Mouse (Mus musculus) ES-Bruce4 (cell line): ENCODE results near the gene Calcoco2. TPM values are rescaled to one million over a fixed set of nuclear protein-coding genes. Genes with fewer than 3 reads are reported as not detected.

Experiments
- H3K27ac ChIP-seq: 2 replicates; pipeline ENCODE4 v1.5.1; 2012; ENCODE audit warnings: low read length, inconsistent platforms; ENCODE audit not compliant: insufficient read depth
- H3K27me3 ChIP-seq: 2 replicates; pipeline ENCODE4 v1.6.1; 2012; ENCODE audit warnings: mild to moderate bottlenecking, low read length, inconsistent platforms; ENCODE audit not compliant: control insufficient read depth, poor library complexity, insufficient read depth, severe bottlenecking
- H3K36me3 ChIP-seq: 2 replicates; pipeline ENCODE4 v1.6.1; 2012; ENCODE audit warnings: inconsistent platforms, mild to moderate bottlenecking, low read length, moderate library complexity; ENCODE audit not compliant: control insufficient read depth, poor library complexity, insufficient read depth, severe bottlenecking
- H3K4me1 ChIP-seq: one replicate; pipeline ENCODE4 v1.8.1; 2011; ENCODE audit warnings: low read length; ENCODE audit not compliant: control insufficient read depth, insufficient read depth
- H3K4me3 ChIP-seq: 2 replicates; pipeline ENCODE4 v1.5.1; 2011; ENCODE audit warnings: low read depth, mild to moderate bottlenecking, low read length
- H3K9ac ChIP-seq: 2 replicates; pipeline ENCODE4 v1.6.1; 2012; ENCODE audit warnings: low read depth, mild to moderate bottlenecking, inconsistent platforms; ENCODE audit not compliant: poor library complexity, severe bottlenecking
- H3K9me3 ChIP-seq: replicated peaks from 2 replicates; pipeline ENCODE4 v1.6.1; 2012; ENCODE audit warnings: mild to moderate bottlenecking, low read length, inconsistent platforms; ENCODE audit not compliant: control insufficient read depth, poor library complexity, insufficient read depth, severe bottlenecking
- EP300 ChIP-seq: IDR thresholded peaks from 2 replicates; pipeline ENCODE4 v1.6.1; 2011; ENCODE audit warnings: low read depth, low read length; ENCODE audit not compliant: insufficient read depth
- POLR2A ChIP-seq: IDR thresholded peaks from one replicate; pipeline ENCODE4 v1.8.1; 2011; ENCODE audit warnings: low read length; ENCODE audit not compliant: insufficient read depth
- polyA plus RNA-seq: library from polyadenylated mRNA; stranded (reverse); fragments of >200 nt; gene quantifications from 2 replicates; pipeline ENCODE4 v1.2.4, GENCODE M21; 2011; ENCODE audit warnings: low read depth; ENCODE audit not compliant: missing spikeins, insufficient read depth, insufficient read length

Calcoco2 gene
- polyA plus RNA-seq, 1 experiment, result 18.0 TPM

DNA sequence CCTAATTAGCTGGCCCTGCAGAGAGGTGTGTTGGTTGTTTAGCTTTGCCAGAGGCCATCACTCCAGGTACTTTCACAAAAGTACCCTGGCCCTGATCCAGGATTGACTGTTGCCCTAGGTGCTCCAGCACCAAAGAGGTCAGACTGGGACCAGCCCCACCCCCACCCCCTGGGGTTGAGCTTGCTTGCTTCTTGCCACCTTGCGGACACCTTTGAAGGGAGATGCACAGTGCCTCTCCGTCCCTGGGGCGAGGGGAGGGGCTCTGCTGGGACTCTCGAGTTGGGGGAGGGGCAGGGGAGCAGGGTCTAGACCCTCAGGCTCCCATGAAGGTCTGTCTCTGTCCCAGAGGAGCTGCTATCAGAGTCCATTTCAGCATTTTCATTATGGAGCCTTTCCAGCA is 61.8 kb downstream of the Calcoco2 start:
- Histone ChIP-seq H3K27ac (peak overlapping the region; percentile 29; the same call in 1 of the 2 replicates), H3K27me3 (no peaks in the 10 kb centered on the region), H3K9me3 (no peaks in the 10 kb centered on the region), H3K4me3 (no peak overlapping the region), H3K9ac (no peak overlapping the region), H3K36me3 (peaks cover 83% of the 10 kb centered on the region), H3K4me1 (peaks cover 3% of the 10 kb centered on the region)
- TF ChIP-seq POLR2A, result no peak
- peak; percentile 88 for TF ChIP-seq EP300

Other genes with a start within 250 kb of the Calcoco2 start
- 3.1 and 4.5 TPM in 2 replicates for gene B4galnt2, start 197.1 kb downstream of the Calcoco2 start, polyA plus RNA-seq
- gene Igf2bp1, start 106.0 kb downstream of the Calcoco2 start, polyA plus RNA-seq, result 379 and 392 TPM in 2 replicates
- not detected in 2 replicates for gene Gip, start 87.4 kb downstream of the Calcoco2 start, polyA plus RNA-seq
- gene Snf8, start 77.1 kb downstream of the Calcoco2 start, polyA plus RNA-seq, result 56.1 and 62.1 TPM in 2 replicates
- 85.7 and 86.6 TPM in 2 replicates for gene Ube2z, start 46.6 kb downstream of the Calcoco2 start, polyA plus RNA-seq
- gene Atp5g1, start 36.3 kb downstream of the Calcoco2 start, polyA plus RNA-seq, result 184 and 191 TPM in 2 replicates
- gene Ttll6, start 21.8 kb upstream of the Calcoco2 start, polyA plus RNA-seq, result 6.9 and 7.9 TPM in 2 replicates
- not detected in 2 replicates for gene Hoxb13, start 82.4 kb upstream of the Calcoco2 start, polyA plus RNA-seq
- gene Hoxb9, start 159.5 kb upstream of the Calcoco2 start, polyA plus RNA-seq, result 1.5 and 1.6 TPM in 2 replicates
- gene Hoxb8, start 169.9 kb upstream of the Calcoco2 start, polyA plus RNA-seq, result 0.48 TPM in 1 of 2 replicates, not detected in the other
- gene Hoxb7, start 174.7 kb upstream of the Calcoco2 start, polyA plus RNA-seq, result not detected in 2 replicates
- not detected in 2 replicates for gene Hoxb6, start 180.5 kb upstream of the Calcoco2 start, polyA plus RNA-seq
- not detected in 2 replicates for gene Hoxb5, start 191.4 kb upstream of the Calcoco2 start, polyA plus RNA-seq
- gene Hoxb4, start 206.3 kb upstream of the Calcoco2 start, polyA plus RNA-seq, result 0.35 and 0.70 TPM in 2 replicates
- 0.67 TPM in 1 of 2 replicates, not detected in the other for gene Hoxb3, start 211.4 kb upstream of the Calcoco2 start, polyA plus RNA-seq
- 0.49 and 0.70 TPM in 2 replicates for gene Hoxb2, start 238.6 kb upstream of the Calcoco2 start, polyA plus RNA-seq